Mouse (Mus musculus): ENCODE results near the gene CN725425. TPM values are rescaled to one million over a fixed set of nuclear protein-coding genes. Genes with fewer than 3 reads are reported as not detected.

The CN725425 gene
- total and polyA plus RNA-seq, 2 experiments from 2014 or later, result 0.34 TPM; not detected in 1

GRCm38 (mm10) chr15:91167850-91168562, 31.3 kb upstream of the CN725425 start:
- Histone ChIP-seq H3K4me3 (ENCODE audit: low read length) (no peak overlapping the region), H3K27ac (no peak overlapping the region), H3K36me3 (ENCODE audit: insufficient read depth, low read length) (no peaks in the 10 kb centered on the region), H3K4me1 (ENCODE audit: insufficient read depth, low read length) (no peaks in the 10 kb centered on the region), H3K9me3 (ENCODE audit: low read length) (no peaks in the 10 kb centered on the region), H3K27me3 (ENCODE audit: insufficient read depth, low read length) (no peaks in the 10 kb centered on the region), H3K4me2 (ENCODE audit: low read depth, low read length) (no peak overlapping the region), H3K9ac (replicated peaks; ENCODE audit: low read length) (no peak overlapping the region)
- 88% methylated on average over 13 of the region's 13 CpGs for whole genome bisulfite sequencing
- TF ChIP-seq CTCF (IDR thresholded peaks at IDR 0.05; ENCODE audit: low read depth), result no peak
- no peak for ATAC-seq
- DNase-seq (ENCODE audit: low spot score), result no peak

GRCm38 (mm10) chr15:91170602-91171328, 28.5 kb upstream of the CN725425 start:
- Histone ChIP-seq H3K9ac (replicated peaks; ENCODE audit: low read length) (no peak overlapping the region), H3K36me3 (ENCODE audit: insufficient read depth, low read length) (no peaks in the 10 kb centered on the region), H3K4me2 (ENCODE audit: low read depth, low read length) (no peak overlapping the region), H3K9me3 (ENCODE audit: low read length) (no peaks in the 10 kb centered on the region), H3K4me1 (ENCODE audit: insufficient read depth, low read length) (no peaks in the 10 kb centered on the region), H3K4me3 (ENCODE audit: low read length) (no peak overlapping the region), H3K27me3 (ENCODE audit: insufficient read depth, low read length) (no peaks in the 10 kb centered on the region), H3K27ac (peak overlapping the region; percentile 42; the same call in 1 of the 2 replicates)
- no peak for ATAC-seq
- DNase-seq (ENCODE audit: low spot score), result peak; percentile 47
- TF ChIP-seq CTCF (IDR thresholded peaks at IDR 0.05; ENCODE audit: low read depth), result no peak
- 54% methylated on average over 9 of the region's 9 CpGs for WGBS

GRCm38 (mm10) chr15:91171332-91171731, 28.0 kb upstream of the CN725425 start:
- H3K36me3 ChIP-seq (ENCODE audit: insufficient read depth, low read length), result no peaks in the 10 kb centered on the region
- H3K9ac ChIP-seq (replicated peaks; ENCODE audit: low read length), result no peak overlapping the region
- no peak for TF ChIP-seq CTCF (IDR thresholded peaks at IDR 0.05; ENCODE audit: low read depth)
- peak overlapping the region; percentile 42; the same call in 1 of the 2 replicates for H3K27ac ChIP-seq
- no peaks in the 10 kb centered on the region for H3K4me1 ChIP-seq (ENCODE audit: insufficient read depth, low read length)
- no peak for ATAC-seq
- no peak for DNase-seq (ENCODE audit: low spot score)
- 79% methylated on average over 4 of the region's 4 CpGs for WGBS
- H3K4me2 ChIP-seq (ENCODE audit: low read depth, low read length), result no peak overlapping the region
- no peak overlapping the region for H3K4me3 ChIP-seq (ENCODE audit: low read length)
- no peaks in the 10 kb centered on the region for H3K27me3 ChIP-seq (ENCODE audit: insufficient read depth, low read length)
- H3K9me3 ChIP-seq (ENCODE audit: low read length), result no peaks in the 10 kb centered on the region

DNA sequence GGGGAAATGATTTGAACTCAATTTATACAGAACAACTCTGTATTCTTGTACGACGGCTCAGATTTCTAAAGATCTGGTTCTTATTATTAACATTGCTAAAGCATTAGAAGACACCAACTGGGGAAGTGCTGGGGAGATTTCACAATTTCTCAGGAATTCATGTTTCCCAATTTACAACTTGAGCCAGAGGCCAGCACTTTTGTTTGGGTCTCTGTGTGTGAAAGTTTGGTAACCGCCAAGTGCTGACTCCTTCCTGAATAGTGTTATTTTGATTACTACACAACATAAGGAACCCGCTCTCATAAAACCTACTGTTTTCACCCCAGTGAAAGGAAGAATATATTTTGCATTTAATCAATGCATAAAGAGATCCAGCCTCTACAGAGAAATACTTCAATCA, 27.1 kb upstream of the CN725425 start:
- DNase-seq (ENCODE audit: low spot score) (no peak), ATAC-seq (no peak)
- Histone ChIP-seq H3K27me3 (ENCODE audit: insufficient read depth, low read length) (no peaks in the 10 kb centered on the region), H3K4me1 (ENCODE audit: insufficient read depth, low read length) (no peaks in the 10 kb centered on the region), H3K36me3 (ENCODE audit: insufficient read depth, low read length) (no peaks in the 10 kb centered on the region), H3K9ac (replicated peaks; ENCODE audit: low read length) (no peak overlapping the region), H3K4me3 (ENCODE audit: low read length) (no peak overlapping the region), H3K4me2 (ENCODE audit: low read depth, low read length) (no peak overlapping the region), H3K9me3 (ENCODE audit: low read length) (no peaks in the 10 kb centered on the region), H3K27ac (no peak overlapping the region)
- TF ChIP-seq CTCF (IDR thresholded peaks at IDR 0.05; ENCODE audit: low read depth), result no peak
- WGBS, result 80% methylated on average over 4 of the region's 4 CpGs

DNA sequence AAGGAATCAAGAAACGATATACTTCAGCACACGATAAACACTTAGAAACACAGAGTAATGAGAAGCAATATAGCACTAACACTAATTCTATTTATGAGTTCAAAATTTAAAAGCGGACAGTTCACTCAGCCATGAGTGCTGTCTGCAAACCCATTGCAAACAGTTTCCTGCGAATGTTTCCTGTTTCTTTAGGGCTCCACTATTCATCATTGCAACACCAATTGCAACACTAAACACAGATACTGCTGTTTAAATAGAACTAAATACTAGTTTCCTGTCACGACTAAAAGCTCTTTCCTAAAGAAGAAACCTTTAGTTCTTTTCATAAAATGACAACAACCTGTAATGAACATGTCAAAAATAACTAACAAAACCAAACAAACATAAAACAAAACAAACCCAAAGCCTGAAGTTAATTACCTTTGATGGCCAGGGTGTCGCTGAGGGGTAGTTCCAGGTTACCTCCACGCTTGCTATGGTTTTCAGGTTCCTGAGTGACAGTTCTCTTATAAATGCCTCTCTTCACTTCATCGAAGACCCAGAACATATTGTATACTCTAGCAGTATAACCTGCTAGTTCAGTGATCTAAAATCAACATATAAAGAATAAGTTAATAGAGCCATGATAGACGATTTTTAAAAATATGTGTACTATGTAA, 20.5 kb upstream of the CN725425 start:
- Histone ChIP-seq H3K27ac (no peak overlapping the region), H3K4me2 (ENCODE audit: low read depth, low read length) (no peak overlapping the region), H3K4me1 (ENCODE audit: insufficient read depth, low read length) (no peaks in the 10 kb centered on the region), H3K36me3 (ENCODE audit: insufficient read depth, low read length) (no peaks in the 10 kb centered on the region), H3K4me3 (ENCODE audit: low read length) (no peak overlapping the region), H3K27me3 (ENCODE audit: insufficient read depth, low read length) (no peaks in the 10 kb centered on the region), H3K9ac (replicated peaks; ENCODE audit: low read length) (no peak overlapping the region), H3K9me3 (ENCODE audit: low read length) (no peaks in the 10 kb centered on the region)
- ATAC-seq (no peak), DNase-seq (ENCODE audit: low spot score) (no peak)
- TF ChIP-seq CTCF (IDR thresholded peaks at IDR 0.05; ENCODE audit: low read depth), result no peak
- 85% methylated on average over 9 of the region's 9 CpGs for WGBS

DNA sequence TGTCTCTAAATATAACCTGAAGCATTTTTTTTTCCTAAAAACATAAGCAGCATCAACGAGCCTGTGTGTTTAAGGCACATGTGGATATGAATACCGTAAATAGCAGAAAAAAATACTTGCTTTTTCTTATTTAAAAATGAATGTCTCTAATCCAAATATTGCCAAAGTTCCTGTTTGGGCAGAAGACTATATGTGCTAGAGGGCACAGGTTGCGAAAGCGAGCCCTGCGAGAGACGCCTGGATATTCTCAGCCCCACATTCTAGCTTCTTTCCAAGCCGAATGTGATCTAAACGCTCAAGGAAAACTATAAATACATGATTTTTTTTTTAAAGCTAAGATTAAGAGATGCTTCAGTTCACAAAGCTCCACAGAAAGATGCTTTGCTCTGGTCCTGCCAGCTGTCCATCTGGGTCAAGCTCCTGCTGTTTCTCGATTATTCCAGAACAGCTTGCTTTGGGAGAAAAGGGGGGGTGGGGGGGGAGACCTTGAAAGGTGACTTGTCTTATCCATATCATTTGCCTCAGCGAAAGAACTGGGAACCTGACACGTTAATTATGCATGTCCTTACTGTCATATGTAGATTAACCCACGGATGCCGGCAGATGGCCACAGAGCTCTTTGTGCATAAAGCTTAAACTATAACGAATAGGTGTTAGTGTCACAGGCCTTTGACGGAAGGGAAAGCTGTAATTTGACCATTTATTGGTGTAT, 19.2 kb upstream of the CN725425 start:
- Histone ChIP-seq H3K4me3 (ENCODE audit: low read length) (no peak overlapping the region), H3K9me3 (ENCODE audit: low read length) (no peaks in the 10 kb centered on the region), H3K27me3 (ENCODE audit: insufficient read depth, low read length) (no peaks in the 10 kb centered on the region), H3K9ac (replicated peaks; ENCODE audit: low read length) (no peak overlapping the region), H3K4me2 (ENCODE audit: low read depth, low read length) (no peak overlapping the region), H3K4me1 (ENCODE audit: insufficient read depth, low read length) (no peaks in the 10 kb centered on the region), H3K36me3 (ENCODE audit: insufficient read depth, low read length) (no peaks in the 10 kb centered on the region), H3K27ac (0 out of 2 replicates have a peak overlapping the region, but pooled peaks have one; percentile 22)
- WGBS, result 42% methylated on average over 15 of the region's 15 CpGs
- peak; percentile 64; the same call in 1 of the 2 replicates for ATAC-seq
- peak; percentile 63 for DNase-seq (ENCODE audit: low spot score)
- TF ChIP-seq CTCF (IDR thresholded peaks at IDR 0.05; ENCODE audit: low read depth), result peak; percentile 31

Data from hindbrain, postnatal 0 days (tissue).